Mouse (Mus musculus) liver, embryonic 11.5 days (tissue): ENCODE measurements around the gene Efna3. TPM values are rescaled to one million over a fixed set of nuclear protein-coding genes. Genes with fewer than 3 reads are reported as not detected.

Experiments
- ATAC-seq: fragments of 200-750 bp; cut with Nextera tagmentation; replicated peaks from 2 replicates; pipeline ENCODE4 v1.8.0; 2017; ENCODE audit warnings: moderate number of reproducible peaks, mild to moderate bottlenecking, moderate TSS enrichment, moderate library complexity; ENCODE audit not compliant: low FRiP score
- DNase-seq: peaks from one replicate; pipeline ENCODE4 v3.0.0-alpha.2; 2017; ENCODE audit warnings: low spot score
- H3K27ac ChIP-seq: fragments of 300-500 bp; sonication (generic); 2 replicates; pipeline ENCODE4 v1.5.1; 2014; ENCODE audit warnings: mild to moderate bottlenecking, low read depth, low read length, control low read depth
- H3K27me3 ChIP-seq: fragments of 300-500 bp; sonication (generic); replicated peaks from 2 replicates; pipeline ENCODE4 v1.6.1; 2014; ENCODE audit warnings: low read length, mixed read lengths; ENCODE audit not compliant: control insufficient read depth, insufficient read depth
- H3K36me3 ChIP-seq: fragments of 300-500 bp; sonication (generic); 2 replicates; pipeline ENCODE4 v1.6.1; 2014; ENCODE audit warnings: mild to moderate bottlenecking, low read length, moderate library complexity, mixed read lengths; ENCODE audit not compliant: control insufficient read depth, insufficient read depth
- H3K4me1 ChIP-seq: fragments of 300-500 bp; sonication (generic); replicated peaks from 2 replicates; pipeline ENCODE4 v1.6.1; 2014; ENCODE audit warnings: low read length, mixed read lengths; ENCODE audit not compliant: control insufficient read depth, insufficient read depth
- H3K4me2 ChIP-seq: fragments of 300-500 bp; sonication (generic); 2 replicates; pipeline ENCODE4 v1.6.1; 2014; ENCODE audit warnings: mild to moderate bottlenecking, control low read depth, moderate library complexity
- H3K4me3 ChIP-seq: fragments of 300-500 bp; sonication (generic); 2 replicates; pipeline ENCODE4 v1.5.1; 2014; ENCODE audit warnings: low read depth, low read length, control low read depth
- H3K9ac ChIP-seq: fragments of 300-500 bp; sonication (generic); 2 replicates; pipeline ENCODE4 v1.6.1; 2014; ENCODE audit warnings: low read depth, low read length, control low read depth
- H3K9me3 ChIP-seq: fragments of 300-500 bp; sonication (generic); 2 replicates; pipeline ENCODE4 v1.6.1; 2016; ENCODE audit warnings: low read length, inconsistent platforms, mixed read lengths; ENCODE audit not compliant: control insufficient read depth
- WGBS: fragments of 180-500 bp; shearing (Covaris S2); extraction: QIAGEN DNeasy Blood & Tissue Kit; methylation state at CpG from one replicate; pipeline ENCODE4 v1.1.7; 2014; 5-methylcytosine and 5-hydroxymethylcytosine counted together
- polyA plus RNA-seq: library from polyadenylated mRNA; unstranded; fragments of >200 nt; fragmentation: Nextera tagmentation; extraction: Ambion mirVana; gene quantifications from 2 replicates; pipeline ENCODE4 v1.2.1, GENCODE M21; 2014

Gene Efna3
- polyA plus RNA-seq, 1 experiment from 2014 or later, result 3.9 TPM

DNA sequence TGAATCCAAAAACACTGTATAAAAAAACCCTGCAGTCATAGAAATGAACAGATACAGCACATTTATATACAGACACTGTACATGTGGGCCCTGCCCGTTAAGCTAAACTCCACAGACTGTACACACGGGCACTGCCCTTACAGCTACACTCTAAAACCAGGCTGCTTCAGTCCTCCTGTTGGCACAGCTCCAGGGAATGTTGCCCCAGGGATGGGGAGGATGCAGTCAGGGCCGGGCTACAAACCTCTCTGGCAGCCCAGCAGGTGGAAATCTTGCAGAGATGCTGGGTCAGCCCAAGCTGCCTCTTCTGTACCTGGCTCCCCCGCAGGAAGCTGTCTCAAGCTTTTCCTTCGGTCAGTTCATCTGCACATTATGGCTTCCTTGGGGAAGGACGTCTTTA lies 51.0 kb downstream of the Efna3 start:
- DNase-seq (no peak), ATAC-seq (no peak)
- no peak overlapping the region for H3K27ac ChIP-seq
- peaks cover 3% of the 10 kb centered on the region; the same call in 1 of the 2 replicates for H3K36me3 ChIP-seq
- no peak overlapping the region for H3K4me2 ChIP-seq
- WGBS, result 75% methylated on average over 6 of the region's 6 CpGs
- H3K9ac ChIP-seq, result no peak overlapping the region
- H3K4me3 ChIP-seq, result no peak overlapping the region
- no peaks in the 10 kb centered on the region; the same call in 1 of the 2 replicates for H3K27me3 ChIP-seq
- no peaks in the 10 kb centered on the region for H3K9me3 ChIP-seq
- peaks cover 22% of the 10 kb centered on the region for H3K4me1 ChIP-seq

DNA sequence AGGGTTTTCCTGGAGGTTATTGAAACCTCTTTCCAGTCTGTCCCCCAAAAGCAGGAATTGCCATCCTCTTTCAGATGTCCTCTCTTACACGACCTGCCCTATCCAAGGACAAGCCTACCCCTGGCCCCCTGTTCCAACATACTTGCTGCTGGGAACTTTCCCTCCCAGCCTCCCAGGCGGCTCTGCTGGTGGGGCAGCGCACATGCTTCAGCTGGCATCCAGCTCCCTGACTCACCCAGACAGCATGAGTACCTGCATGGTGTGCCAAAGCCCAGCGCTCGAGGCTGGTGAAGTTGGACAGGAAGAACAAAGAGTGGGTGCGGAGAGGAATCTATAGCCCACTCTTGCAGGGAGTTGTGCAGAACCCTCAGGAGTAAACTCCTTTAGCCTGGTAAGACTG lies 51.9 kb downstream of the Efna3 start:
- no peak for DNase-seq
- Histone ChIP-seq H3K4me1 (peaks cover 22% of the 10 kb centered on the region), H3K4me3 (peak overlapping the region; percentile 65; the same call in 1 of the 2 replicates), H3K36me3 (peaks cover 3% of the 10 kb centered on the region; the same call in 1 of the 2 replicates), H3K27me3 (no peaks in the 10 kb centered on the region; the same call in 1 of the 2 replicates), H3K9ac (peak overlapping the region; percentile 67), H3K9me3 (no peaks in the 10 kb centered on the region), H3K27ac (no peak overlapping the region), H3K4me2 (peak overlapping the region; percentile 76)
- ATAC-seq, result no peak
- WGBS, result 72% methylated on average over 6 of the region's 6 CpGs

DNA sequence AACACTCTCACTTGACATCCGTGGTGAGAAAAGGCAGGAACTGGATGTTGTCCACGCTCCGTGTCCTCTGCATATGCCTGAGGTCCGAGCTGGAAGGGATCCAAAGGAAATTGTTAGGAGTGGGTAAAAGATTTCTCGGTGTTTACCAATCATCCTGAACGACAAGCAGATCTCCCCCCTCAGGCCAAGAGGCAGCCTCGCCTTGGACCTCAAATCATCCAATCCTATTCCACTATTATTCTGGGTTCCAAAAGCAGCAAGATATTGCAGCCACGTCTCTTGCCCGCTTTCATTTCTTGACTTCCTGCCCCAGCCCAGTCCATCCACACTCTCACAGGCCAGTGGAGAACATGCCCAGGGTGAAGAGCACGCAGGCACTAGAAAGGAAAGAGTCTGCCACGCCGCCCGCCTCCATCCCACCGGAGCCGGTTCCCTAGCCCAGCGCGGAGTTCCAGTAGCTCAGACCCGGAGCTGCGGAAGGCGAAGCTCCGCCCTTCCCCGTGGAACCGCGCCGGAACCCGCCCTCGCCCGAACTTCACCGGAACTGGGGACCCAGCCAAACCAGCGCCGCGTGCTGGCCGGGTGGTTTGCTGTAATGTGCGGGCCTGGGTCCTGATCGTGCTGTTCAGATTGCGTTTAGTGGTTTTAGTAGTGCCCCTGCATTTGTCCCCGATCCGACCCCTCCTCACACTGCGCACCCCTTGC lies 52.6 kb downstream of the Efna3 start, which contains the start of gene Slc50a1:
Gene Slc50a1 (minus strand): TSS at position 520 of the 705 bp plus-strand sequence.
- DNase-seq (peak; percentile 80), ATAC-seq (peak; percentile 60; the same call in 1 of the 2 replicates)
- Histone ChIP-seq H3K36me3 (peaks cover 3% of the 10 kb centered on the region; the same call in 1 of the 2 replicates), H3K4me2 (peak within 1 kb of the TSS; percentile 76), H3K9ac (peak within 1 kb of the TSS; percentile 67), H3K9me3 (no peaks in the 10 kb centered on the region), H3K27ac (peak within 1 kb of the TSS; percentile 30; the same call in 1 of the 2 replicates), H3K4me1 (peaks cover 22% of the 10 kb centered on the region), H3K27me3 (no peaks in the 10 kb centered on the region), H3K4me3 (peak within 1 kb of the TSS; percentile 65)
- WGBS, result 4% methylated on average over 39 of the region's 39 CpGs

DNA sequence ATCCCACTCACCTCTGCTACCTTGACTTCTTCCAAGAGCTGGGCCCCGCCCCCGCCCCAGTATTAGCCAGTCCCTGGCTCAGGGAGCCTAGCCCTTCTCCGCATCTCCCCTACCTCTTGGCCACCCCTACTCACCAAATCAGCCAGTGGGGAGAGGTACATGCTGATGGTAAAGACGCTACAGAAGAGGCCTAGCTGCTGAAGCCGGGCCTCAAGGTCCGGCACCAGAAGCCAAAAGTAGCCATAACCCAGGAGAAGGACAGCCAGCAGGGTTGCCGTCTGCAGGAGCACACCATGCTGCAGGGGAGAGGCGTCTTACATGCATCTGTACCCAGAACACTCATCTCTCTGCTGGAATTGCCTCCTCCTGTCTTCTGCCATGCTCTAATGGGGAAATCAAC lies 53.8 kb downstream of the Efna3 start:
- DNase-seq (no peak), ATAC-seq (no peak)
- Histone ChIP-seq H3K27ac (no peak overlapping the region), H3K36me3 (peaks cover 3% of the 10 kb centered on the region; the same call in 1 of the 2 replicates), H3K9me3 (no peaks in the 10 kb centered on the region), H3K27me3 (no peaks in the 10 kb centered on the region), H3K4me1 (peaks cover 22% of the 10 kb centered on the region), H3K4me2 (peak overlapping the region; percentile 11; the same call in 1 of the 2 replicates), H3K4me3 (peak overlapping the region; percentile 65; the same call in 1 of the 2 replicates), H3K9ac (no peak overlapping the region)
- WGBS, result 67% methylated on average over 8 of the region's 8 CpGs

DNA sequence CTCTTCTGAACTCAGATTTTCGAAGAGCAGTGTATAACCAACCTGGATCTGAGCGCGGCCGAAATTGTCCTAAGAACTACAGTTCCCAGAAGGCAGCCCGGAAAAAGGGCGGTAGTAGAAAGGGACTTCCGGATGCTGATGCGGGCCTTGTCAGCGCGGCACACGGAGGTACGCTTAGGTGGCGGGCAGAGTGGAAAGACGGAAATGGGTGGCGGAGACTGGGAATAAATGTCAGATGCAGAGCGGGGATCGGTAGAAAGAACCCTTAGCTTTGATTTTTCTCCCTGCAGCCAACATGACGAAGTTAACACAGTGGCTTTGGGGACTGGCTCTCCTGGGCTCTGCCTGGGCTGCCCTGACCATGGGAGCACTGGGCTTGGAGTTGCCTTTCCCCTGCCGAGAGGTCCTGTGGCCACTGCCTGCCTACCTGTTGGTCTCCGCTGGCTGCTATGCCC lies 56.3 kb downstream of the Efna3 start:
- peak; percentile 79 for DNase-seq
- H3K4me3 ChIP-seq, result peak overlapping the region; percentile 65

More for the DNA sequence above, 56.3 kb downstream of the Efna3 start:
- under 1% methylated on average over 20 of the region's 20 CpGs for WGBS
- peak overlapping the region; percentile 76 for H3K9ac ChIP-seq
- peak overlapping the region; percentile 11 for H3K27ac ChIP-seq
- no peaks in the 10 kb centered on the region for H3K9me3 ChIP-seq
- peaks cover 25% of the 10 kb centered on the region for H3K4me1 ChIP-seq
- peak; percentile 84 for ATAC-seq
- no peaks in the 10 kb centered on the region; the same call in 1 of the 2 replicates for H3K36me3 ChIP-seq
- H3K27me3 ChIP-seq, result no peaks in the 10 kb centered on the region
- H3K4me2 ChIP-seq, result peak overlapping the region; percentile 72

Other genes with a start within 250 kb of the Efna3 start
- gene Rusc1, start 229.7 kb downstream of the Efna3 start, polyA plus RNA-seq, result 11.3 and 11.7 TPM in 2 replicates
- gene Gm43738, start 221.9 kb downstream of the Efna3 start, polyA plus RNA-seq, result 0.14 TPM in 1 of 2 replicates, not detected in the other
- 284 and 300 TPM in 2 replicates for gene Fdps, start 221.0 kb downstream of the Efna3 start, polyA plus RNA-seq
- gene Pklr, start 186.8 kb downstream of the Efna3 start, polyA plus RNA-seq, result 117 and 144 TPM in 2 replicates
- gene Hcn3, start 162.8 kb downstream of the Efna3 start, polyA plus RNA-seq, result 1.2 and 1.6 TPM in 2 replicates
- gene Clk2, start 158.2 kb downstream of the Efna3 start, polyA plus RNA-seq, result 18.8 and 22.8 TPM in 2 replicates
- 110 and 116 TPM in 2 replicates for gene Scamp3, start 145.5 kb downstream of the Efna3 start, polyA plus RNA-seq
- gene Fam189b, start 139.8 kb downstream of the Efna3 start, polyA plus RNA-seq, result 12.7 and 13.5 TPM in 2 replicates
- 38.5 and 42.1 TPM in 2 replicates for gene Gba, start 120.0 kb downstream of the Efna3 start, polyA plus RNA-seq
- 3.2 and 5.9 TPM in 2 replicates for gene Thbs3, start 107.8 kb downstream of the Efna3 start, polyA plus RNA-seq
- 219 and 241 TPM in 2 replicates for gene Mtx1, start 95.9 kb downstream of the Efna3 start, polyA plus RNA-seq
- gene Muc1, start 93.9 kb downstream of the Efna3 start, polyA plus RNA-seq, result 0.30 and 0.62 TPM in 2 replicates
- 246 and 251 TPM in 2 replicates for gene Krtcap2, start 77.0 kb downstream of the Efna3 start, polyA plus RNA-seq
- 0.97 and 1.7 TPM in 2 replicates for gene Trim46, start 76.7 kb downstream of the Efna3 start, polyA plus RNA-seq
- 106 and 118 TPM in 2 replicates for gene Dpm3, start 63.6 kb downstream of the Efna3 start, polyA plus RNA-seq
- 25.3 and 31.5 TPM in 2 replicates for gene Slc50a1, start 52.4 kb downstream of the Efna3 start, polyA plus RNA-seq
- 11.4 and 11.8 TPM in 2 replicates for gene Efna1, start 41.8 kb downstream of the Efna3 start, polyA plus RNA-seq
- 6.5 and 6.9 TPM in 2 replicates for gene Efna4, start 15.1 kb upstream of the Efna3 start, polyA plus RNA-seq
- 19.5 and 23.2 TPM in 2 replicates for gene Adam15, start 27.0 kb upstream of the Efna3 start, polyA plus RNA-seq
- gene Dcst2, start 39.0 kb upstream of the Efna3 start, polyA plus RNA-seq, result 0.10 TPM in 1 of 2 replicates, not detected in the other
- gene Dcst1, start 42.3 kb upstream of the Efna3 start, polyA plus RNA-seq, result not detected in 2 replicates
- 1.5 and 2.1 TPM in 2 replicates for gene Zbtb7b, start 71.8 kb upstream of the Efna3 start, polyA plus RNA-seq
- not detected in 2 replicates for gene Lenep, start 79.8 kb upstream of the Efna3 start, polyA plus RNA-seq
- gene Flad1, start 88.9 kb upstream of the Efna3 start, polyA plus RNA-seq, result 34.3 and 37.8 TPM in 2 replicates
- 498 and 502 TPM in 2 replicates for gene Cks1b, start 95.4 kb upstream of the Efna3 start, polyA plus RNA-seq
- 72.8 and 75.6 TPM in 2 replicates for gene Shc1, start 95.5 kb upstream of the Efna3 start, polyA plus RNA-seq
- 35.5 and 37.7 TPM in 2 replicates for gene Pygo2, start 107.2 kb upstream of the Efna3 start, polyA plus RNA-seq
- gene Pbxip1, start 113.7 kb upstream of the Efna3 start, polyA plus RNA-seq, result 8.3 and 8.7 TPM in 2 replicates
- gene Pmvk, start 131.6 kb upstream of the Efna3 start, polyA plus RNA-seq, result 58.0 and 58.3 TPM in 2 replicates
- gene Kcnn3, start 197.2 kb upstream of the Efna3 start, polyA plus RNA-seq, result 0.19 and 0.45 TPM in 2 replicates